Mouse (Mus musculus) urinary bladder, postnatal 36 days (tissue): Measurements from ENCODE around the gene Col4a1.

ENCODE experiments used
- DNase-seq, 2 experiments: peaks; one replicate each; pipeline ENCODE4 v3.0.0; 2022; ENCODE audit warnings: low spot score in 2 of 2, mixed read lengths in 1 of 2

The Col4a1 gene

DNA sequence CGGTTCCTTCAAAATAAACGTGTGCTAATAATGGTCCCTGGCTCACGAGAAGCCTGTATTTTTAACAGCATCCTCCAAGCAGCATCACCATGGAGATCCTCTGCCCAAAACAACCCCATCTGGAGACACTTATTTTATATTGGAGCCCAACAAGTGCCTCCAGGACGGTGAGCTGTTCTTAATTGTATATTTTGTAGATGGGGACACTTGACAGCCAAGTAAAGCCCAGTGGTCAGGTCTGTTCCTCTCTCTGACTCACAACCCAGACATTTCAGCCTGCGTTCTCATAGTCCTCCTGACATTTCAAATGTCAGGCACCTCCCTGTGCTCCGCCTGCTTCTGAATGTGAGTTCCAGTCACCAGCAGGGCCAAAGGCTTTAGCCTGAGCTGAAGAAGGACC lies 43.9 kb downstream of the Col4a1 start:
- no peak for DNase-seq

GRCm38 (mm10) chr8:11266471-11266870 lies 46.2 kb downstream of the Col4a1 start:
- no peak for DNase-seq

- DNase-seq = no peak
Observed at GRCm38 (mm10) chr8:11265971-11266370, 46.7 kb downstream of the Col4a1 start.

GRCm38 (mm10) chr8:11263848-11264247 lies 48.8 kb downstream of the Col4a1 start:
- DNase-seq = no peak

DNA sequence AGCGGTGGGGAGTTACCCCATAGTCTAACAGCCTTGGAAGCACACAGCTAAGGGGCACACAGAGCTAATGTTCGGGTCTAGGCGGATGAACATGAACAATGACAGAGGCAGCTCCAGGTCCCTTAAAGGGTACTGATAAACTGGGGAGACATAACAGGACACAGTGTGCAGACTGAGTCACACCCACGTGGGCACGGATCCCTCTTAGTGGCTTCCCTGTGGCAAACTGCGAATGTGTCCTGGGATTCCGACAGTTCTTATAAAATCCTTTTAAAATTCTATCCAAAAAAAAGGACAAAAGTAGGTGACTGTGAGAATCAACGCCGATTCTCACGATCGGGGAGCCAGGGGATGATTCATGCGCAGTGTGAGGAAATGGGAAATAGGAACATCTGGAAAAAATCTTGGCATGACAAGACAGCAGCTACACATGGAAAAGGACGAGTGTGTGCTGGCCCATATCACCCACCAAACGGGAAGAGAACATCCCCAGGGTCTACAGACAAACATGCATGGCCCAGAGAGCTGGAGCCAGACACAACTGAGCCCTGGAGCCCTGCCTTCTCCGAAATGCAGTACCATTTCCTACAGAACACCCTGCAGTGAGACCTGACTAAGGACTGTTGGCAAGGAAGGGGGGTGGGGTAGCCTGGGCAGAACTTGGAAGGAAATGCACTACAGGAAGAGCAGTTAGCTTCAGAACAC lies 50.4 kb downstream of the Col4a1 start:
- DNase-seq = peak in 1 of 2 experiments; percentile 29

- DNase-seq = no peak
Observed at GRCm38 (mm10) chr8:11259832-11260615, 52.6 kb downstream of the Col4a1 start.

GRCm38 (mm10) chr8:11258517-11259136 lies 54.0 kb downstream of the Col4a1 start:
- no peak for DNase-seq

DNA sequence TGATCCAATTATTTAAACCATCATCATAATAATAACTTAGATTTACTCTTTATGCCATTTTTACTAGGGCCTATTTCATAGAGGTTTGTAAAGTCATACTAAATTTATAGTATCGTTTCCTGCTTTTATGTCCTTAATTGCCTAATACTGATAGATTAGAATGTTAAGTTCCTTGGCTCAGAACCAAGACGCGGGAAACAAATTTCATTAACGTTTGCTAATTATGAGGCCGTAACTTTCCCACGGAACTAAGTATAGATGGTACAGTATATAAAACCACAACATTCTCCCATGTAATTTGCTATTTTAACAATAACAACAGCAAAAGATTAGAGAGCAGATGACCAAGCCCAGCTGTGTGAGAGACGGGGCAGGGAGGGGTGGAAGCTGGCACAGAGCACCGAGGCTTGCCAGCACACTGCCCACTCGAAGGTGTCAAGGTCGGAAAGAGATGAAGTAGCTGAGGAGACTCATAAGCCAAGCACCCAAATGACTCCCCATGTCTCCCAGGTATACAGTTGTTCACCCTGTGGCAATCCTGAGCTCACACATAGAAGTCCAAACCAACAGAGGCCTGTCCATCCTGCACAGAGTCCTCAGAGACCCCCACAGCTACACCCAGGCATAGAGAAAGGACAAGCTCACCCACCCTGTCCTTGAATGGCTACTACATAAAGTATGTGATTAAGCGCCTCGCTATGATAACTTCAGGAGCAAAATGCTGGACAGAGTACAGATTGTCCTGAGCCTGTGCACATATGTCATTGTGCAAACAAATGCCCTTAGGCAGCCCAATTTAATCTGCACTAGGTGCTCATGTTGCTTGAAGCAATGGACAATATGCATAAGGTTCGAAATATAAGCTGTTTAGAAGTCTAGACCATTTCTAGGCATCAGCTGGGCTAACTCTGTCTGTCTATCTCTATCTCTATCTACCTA lies 55.3 kb downstream of the Col4a1 start:
- DNase-seq = no peak

GRCm38 (mm10) chr8:11256405-11256804 lies 56.2 kb downstream of the Col4a1 start:
- no peak for DNase-seq

- DNase-seq = no peak
Observed at GRCm38 (mm10) chr8:11255680-11256079, 56.9 kb downstream of the Col4a1 start.

- no peak for DNase-seq
Observed at GRCm38 (mm10) chr8:11254914-11255530, 57.6 kb downstream of the Col4a1 start.

GRCm38 (mm10) chr8:11254510-11254909 lies 58.1 kb downstream of the Col4a1 start:
- no peak for DNase-seq

GRCm38 (mm10) chr8:11253556-11253955 lies 59.1 kb downstream of the Col4a1 start:
- DNase-seq = peak; percentile 77 to 81

DNA sequence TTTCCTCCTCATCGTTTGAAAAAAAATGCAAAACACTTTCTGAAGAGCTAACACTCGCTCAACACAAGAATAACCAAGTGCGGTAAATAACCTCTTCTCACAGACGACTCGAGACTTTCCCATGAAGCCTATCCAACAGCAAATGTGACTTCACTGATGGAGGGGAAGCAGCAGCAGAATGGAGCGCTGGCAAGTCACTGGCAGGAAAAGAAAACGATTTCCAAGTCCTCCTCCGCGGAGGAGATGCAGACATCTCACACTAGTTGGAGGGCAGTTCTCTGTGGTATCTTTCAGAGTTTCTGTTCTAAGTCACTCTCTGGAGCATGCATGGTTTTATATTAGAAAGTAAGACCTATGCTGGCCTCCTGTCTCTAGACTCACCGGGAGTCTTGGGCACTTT lies 59.6 kb downstream of the Col4a1 start:
- no peak for DNase-seq

DNA sequence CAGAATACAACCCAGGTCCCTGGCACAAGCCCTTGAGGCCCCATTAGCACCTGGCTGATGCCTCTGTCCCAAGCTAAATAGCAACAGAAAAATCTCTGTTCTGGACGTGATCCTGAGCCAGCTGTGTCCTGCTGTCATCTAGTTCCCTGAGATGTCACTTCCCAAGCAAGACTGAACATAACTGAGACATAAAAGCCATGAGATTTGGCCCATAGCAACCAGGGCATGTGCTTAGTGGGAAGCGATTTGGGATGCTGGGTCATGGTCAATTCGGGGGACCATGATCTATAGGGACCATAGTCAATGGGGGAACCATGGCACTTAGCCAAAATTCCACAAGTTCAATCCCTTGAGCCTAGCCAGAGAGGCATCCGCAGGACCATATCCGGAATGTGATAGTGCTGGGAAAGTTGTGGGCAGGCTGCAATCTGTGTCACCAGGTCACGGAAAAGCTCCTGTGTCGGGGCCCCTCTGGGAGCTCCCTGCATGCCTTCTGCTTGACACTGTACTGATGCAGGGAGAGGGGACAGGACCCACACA lies 60.3 kb downstream of the Col4a1 start:
- DNase-seq = no peak

GRCm38 (mm10) chr8:11250149-11250548 lies 62.5 kb downstream of the Col4a1 start:
- DNase-seq = no peak

DNA sequence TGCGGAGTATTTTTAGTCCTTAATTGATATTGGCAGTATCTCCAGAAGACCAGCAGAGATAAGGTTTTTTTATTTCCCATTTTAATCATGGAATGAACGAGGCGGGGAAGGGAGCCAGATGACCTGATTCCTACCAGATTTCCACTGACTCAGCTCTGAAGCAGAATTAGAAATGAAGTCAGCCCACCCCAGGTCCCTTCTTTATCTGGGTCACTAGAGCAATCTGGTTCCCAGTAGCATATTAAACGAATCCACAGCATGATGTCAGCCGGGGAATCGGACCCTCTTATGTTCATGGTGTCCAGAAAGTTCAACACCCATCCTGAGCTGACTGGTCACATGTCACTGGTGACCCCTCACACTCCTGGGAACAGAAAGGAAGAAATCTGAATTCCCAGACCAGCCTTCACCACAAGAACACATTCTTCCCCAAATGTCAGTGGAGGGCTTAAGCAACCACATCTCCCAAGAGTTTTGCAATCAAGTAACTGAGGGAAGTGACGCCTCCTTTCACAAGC lies 63.0 kb downstream of the Col4a1 start:
- DNase-seq = peak in 1 of 2 experiments; percentile 47

DNA sequence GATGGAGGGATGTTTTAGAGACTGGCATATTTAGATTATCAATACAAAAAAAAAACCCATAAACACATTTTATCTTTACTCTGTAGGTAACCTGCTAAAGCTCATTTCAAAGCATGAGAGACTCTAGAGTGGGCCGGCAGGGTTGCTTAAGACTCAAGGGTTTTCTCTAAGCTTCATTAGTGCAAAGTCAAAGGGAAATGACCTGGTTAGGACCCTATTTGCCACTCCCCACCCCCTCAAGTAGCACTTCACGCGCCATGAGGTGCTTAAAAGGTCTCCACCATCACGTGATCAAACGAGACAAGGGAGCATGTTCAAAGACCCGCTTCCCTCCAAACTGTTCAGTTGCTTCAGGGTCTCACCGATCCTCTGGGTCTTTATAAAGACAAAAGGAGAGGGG lies 63.9 kb downstream of the Col4a1 start:
- no peak for DNase-seq

DNA sequence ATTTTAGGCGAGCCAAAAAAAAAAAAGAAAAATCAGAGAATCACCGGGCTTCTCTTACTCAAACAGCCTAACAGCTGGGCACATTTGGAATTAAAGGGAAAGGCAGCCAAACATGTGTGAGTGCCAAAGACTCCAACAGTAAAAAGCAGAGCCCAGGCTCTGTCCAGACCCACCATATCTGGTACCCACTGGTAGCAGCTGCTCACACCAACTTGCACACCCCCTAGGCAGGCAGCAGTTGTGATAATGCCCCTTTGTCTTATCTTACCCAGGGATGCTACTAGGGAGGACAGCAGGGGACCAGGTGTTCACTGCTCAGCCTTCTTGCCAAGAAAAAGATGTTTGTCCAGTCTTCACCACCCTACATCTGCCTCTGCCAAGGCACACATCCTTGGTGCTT lies 71.1 kb downstream of the Col4a1 start:
- no peak for DNase-seq

DNA sequence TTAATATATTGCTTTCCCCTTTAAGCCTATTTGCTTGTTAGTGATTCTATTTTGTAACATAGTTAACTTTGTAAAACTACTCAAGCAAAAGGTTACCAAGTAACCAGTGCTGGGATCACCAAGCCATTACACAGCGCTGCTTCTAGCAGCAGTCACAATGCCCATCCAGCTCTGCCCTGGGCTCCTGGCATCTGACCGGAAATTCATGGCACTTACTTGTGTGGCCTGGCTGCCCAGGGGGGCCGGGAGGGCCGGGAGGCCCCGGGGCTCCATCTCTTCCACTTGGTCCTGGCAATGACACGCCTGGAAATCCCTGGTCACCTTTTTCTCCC lies 77.8 kb downstream of the Col4a1 start:
- DNase-seq = no peak
